Mouse (Mus musculus) cerebellum, adult 2 months (tissue): ENCODE results near the gene Cdrt4. TPM values are rescaled to one million over a fixed set of nuclear protein-coding genes. Genes with fewer than 3 reads are reported as not detected.

Source experiments
- DNase-seq, 2 experiments: peaks; one replicate each; pipeline ENCODE4 v3.0.0; 2021
- H3K27ac ChIP-seq: fragments of 200-500 bp; 2 replicates; pipeline ENCODE4 v1.5.1; 2012; ENCODE audit warnings: low read length, control low read depth, inconsistent platforms; ENCODE audit not compliant: insufficient read depth
- H3K27me3 ChIP-seq: fragments of 200-500 bp; 2 replicates; pipeline ENCODE4 v1.6.1; 2012; ENCODE audit warnings: inconsistent platforms, mild to moderate bottlenecking, low read length, moderate library complexity; ENCODE audit not compliant: control insufficient read depth, insufficient read depth
- H3K4me1 ChIP-seq: fragments of 200-500 bp; 2 replicates; pipeline ENCODE4 v1.6.1; 2011; ENCODE audit warnings: low read length; ENCODE audit not compliant: control insufficient read depth, insufficient read depth
- H3K4me3 ChIP-seq: fragments of 200-500 bp; replicated peaks from 2 replicates; pipeline ENCODE3; 2011; ENCODE audit warnings: mild to moderate bottlenecking, low read depth, low read length, control low read depth; ENCODE audit not compliant: insufficient read depth
- CTCF ChIP-seq: fragments of 200-500 bp; IDR thresholded peaks from 2 replicates; pipeline ENCODE4 v1.5.1; 2011; ENCODE audit warnings: low read depth, mild to moderate bottlenecking, control low read depth, low read length, moderate library complexity, borderline replicate concordance; ENCODE audit not compliant: insufficient read depth
- POLR2A ChIP-seq: fragments of 200-500 bp; IDR thresholded peaks from 2 replicates; pipeline ENCODE4 v1.6.1; 2011; ENCODE audit warnings: low read length, control low read depth, borderline replicate concordance; ENCODE audit not compliant: insufficient read depth
- WGBS: fragments of 180-500 bp; shearing (Covaris S2); methylation state at CpG from one replicate; pipeline ENCODE4 v1.1.7; 2018; 5-methylcytosine and 5-hydroxymethylcytosine counted together
- polyA plus RNA-seq: library from polyadenylated mRNA; depleted of rRNA; stranded (reverse); fragments of >200 nt; gene quantifications from 2 replicates; pipeline ENCODE4 v1.2.3, GENCODE M21; 2012

The Cdrt4 gene
- polyA plus RNA-seq, 1 experiment = 0.26 TPM

- no peak for DNase-seq
- Histone ChIP-seq H3K4me1 (no peaks in the 10 kb centered on the region), H3K4me3 (no peak overlapping the region), H3K27ac (no peak overlapping the region), H3K27me3 (no peaks in the 10 kb centered on the region)
- TF ChIP-seq POLR2A = no peak
- no peak for TF ChIP-seq CTCF
- 65% methylated on average over 6 of the region's 6 CpGs for WGBS
Observed at GRCm38 (mm10) chr11:63004617-63005016, 53.6 kb downstream of the Cdrt4 start.

- TF ChIP-seq CTCF = no peak
- TF ChIP-seq POLR2A = no peak
- DNase-seq = no peak
- Histone ChIP-seq H3K4me3 (no peak overlapping the region), H3K27ac (no peak overlapping the region), H3K27me3 (no peaks in the 10 kb centered on the region), H3K4me1 (no peaks in the 10 kb centered on the region)
- 75% methylated on average over 5 of the region's 5 CpGs for WGBS
Observed at GRCm38 (mm10) chr11:63007376-63007775, 56.4 kb downstream of the Cdrt4 start.

- H3K4me3 ChIP-seq = no peak overlapping the region
- H3K27ac ChIP-seq = no peak overlapping the region
- no peaks in the 10 kb centered on the region for H3K27me3 ChIP-seq
- DNase-seq = no peak
- 74% methylated on average over 3 of the region's 3 CpGs for WGBS
- TF ChIP-seq CTCF = no peak
- no peak for TF ChIP-seq POLR2A
- H3K4me1 ChIP-seq = no peaks in the 10 kb centered on the region
Observed at GRCm38 (mm10) chr11:63008004-63008403, 57.0 kb downstream of the Cdrt4 start.

GRCm38 (mm10) chr11:63009761-63010160, 58.8 kb downstream of the Cdrt4 start:
- Histone ChIP-seq H3K4me3 (no peak overlapping the region), H3K27ac (no peak overlapping the region), H3K27me3 (no peaks in the 10 kb centered on the region), H3K4me1 (no peaks in the 10 kb centered on the region)
- DNase-seq = no peak
- 31% methylated on average over 3 of the region's 3 CpGs for whole genome bisulfite sequencing
- no peak for TF ChIP-seq POLR2A
- no peak for TF ChIP-seq CTCF

GRCm38 (mm10) chr11:63017327-63018082, 66.5 kb downstream of the Cdrt4 start:
- Histone ChIP-seq H3K27me3 (no peaks in the 10 kb centered on the region), H3K4me3 (no peak overlapping the region), H3K27ac (no peak overlapping the region), H3K4me1 (peaks cover 3% of the 10 kb centered on the region)
- TF ChIP-seq POLR2A (no peak), CTCF (no peak)
- DNase-seq = peak in 1 of 2 experiments; percentile 39
- 24% methylated on average over 6 of the region's 6 CpGs for WGBS

- no peaks in the 10 kb centered on the region for H3K27me3 ChIP-seq
- TF ChIP-seq CTCF (no peak), POLR2A (no peak)
- DNase-seq = peak; percentile 37 to 41
- H3K4me1 ChIP-seq = peaks cover 3% of the 10 kb centered on the region
- no peak overlapping the region for H3K4me3 ChIP-seq
- 23% methylated on average over 6 of the region's 6 CpGs for WGBS
- no peak overlapping the region for H3K27ac ChIP-seq
Observed at GRCm38 (mm10) chr11:63018083-63018622, 67.2 kb downstream of the Cdrt4 start.

GRCm38 (mm10) chr11:63020633-63021032, 69.6 kb downstream of the Cdrt4 start:
- peaks cover 3% of the 10 kb centered on the region for H3K4me1 ChIP-seq
- no peaks in the 10 kb centered on the region for H3K27me3 ChIP-seq
- DNase-seq = no peak
- TF ChIP-seq CTCF (no peak), POLR2A (no peak)
- no peak overlapping the region for H3K27ac ChIP-seq
- H3K4me3 ChIP-seq = no peak overlapping the region
